Mouse (Mus musculus) adrenal gland, adult 8-10 months (tissue): ENCODE measurements at regions not wholly inside any gene's neighbourhood (a gene's known extent, or its start where the extent isn't known, plus 50 kb on each side); places are given as distances from the start of the nearest gene placed in this dataset.

ENCODE experiments used
- DNase-seq: peaks from one replicate; pipeline ENCODE4 v3.0.0; 2022

DNA sequence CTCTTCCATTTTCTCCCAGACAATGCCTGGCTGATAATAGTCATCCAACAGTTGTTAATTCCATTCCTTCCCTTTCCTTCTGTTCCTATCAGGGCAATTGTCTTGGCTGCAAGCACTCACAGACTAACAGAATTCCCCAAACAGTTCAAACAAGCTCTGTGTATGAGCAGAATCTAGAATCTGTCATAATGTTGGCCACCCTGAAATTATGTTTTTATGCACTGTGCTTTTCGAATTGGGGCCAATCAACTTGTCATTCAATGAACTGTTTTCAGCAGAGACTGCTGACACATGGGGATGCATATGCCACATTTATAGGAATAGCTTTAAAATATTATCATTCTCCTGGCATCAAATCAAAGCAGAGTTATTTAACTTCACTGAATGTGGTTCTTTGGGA, 235.8 kb upstream of the Tmtc4 start:
- DNase-seq, result no peak

DNA sequence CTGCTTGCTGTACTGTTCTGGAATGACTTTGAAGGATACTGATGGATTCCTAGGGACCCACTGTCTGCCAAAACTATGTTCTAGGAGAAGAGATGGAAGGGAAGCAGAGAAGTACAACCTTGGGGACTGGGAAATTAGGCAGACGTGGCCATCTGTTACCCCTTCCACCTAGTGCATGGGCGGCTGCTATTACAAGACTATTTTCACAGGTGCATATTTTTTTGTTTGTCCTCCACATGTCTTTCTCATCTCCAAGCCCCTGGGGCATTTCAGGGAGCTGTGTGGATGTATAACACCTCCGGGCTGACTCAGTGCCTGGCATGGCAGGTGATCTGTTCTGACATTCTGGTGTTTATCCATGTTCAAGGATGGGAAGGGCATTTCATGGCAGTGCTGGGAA, 226.4 kb upstream of the Tmtc4 start:
- no peak for DNase-seq

DNA sequence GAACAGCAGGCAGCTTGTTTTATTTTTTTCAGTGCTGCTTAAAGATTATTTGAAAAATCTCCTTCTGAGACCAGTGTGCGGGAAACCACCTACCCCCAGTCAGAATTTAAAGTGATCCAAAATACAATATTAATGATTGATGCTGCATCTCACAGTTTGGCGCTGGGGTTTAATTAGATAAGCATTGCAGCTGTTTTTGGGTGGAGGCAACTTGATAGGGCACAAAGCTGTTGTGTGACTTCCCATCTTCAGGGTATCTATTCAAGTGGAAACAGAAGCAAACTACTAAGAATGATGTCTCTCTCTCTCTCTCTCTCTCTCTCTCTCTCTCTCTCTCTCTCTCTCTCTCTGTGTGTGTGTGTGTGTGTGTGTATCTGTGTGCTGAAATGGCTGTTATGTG, 219.0 kb upstream of the Tmtc4 start:
- DNase-seq, result no peak

GRCm38 (mm10) chr14:123202313-123202712, 218.5 kb upstream of the Tmtc4 start:
- DNase-seq, result no peak

- DNase-seq, result no peak
Measured at GRCm38 (mm10) chr14:123201426-123202274, 217.8 kb upstream of the Tmtc4 start.

DNA sequence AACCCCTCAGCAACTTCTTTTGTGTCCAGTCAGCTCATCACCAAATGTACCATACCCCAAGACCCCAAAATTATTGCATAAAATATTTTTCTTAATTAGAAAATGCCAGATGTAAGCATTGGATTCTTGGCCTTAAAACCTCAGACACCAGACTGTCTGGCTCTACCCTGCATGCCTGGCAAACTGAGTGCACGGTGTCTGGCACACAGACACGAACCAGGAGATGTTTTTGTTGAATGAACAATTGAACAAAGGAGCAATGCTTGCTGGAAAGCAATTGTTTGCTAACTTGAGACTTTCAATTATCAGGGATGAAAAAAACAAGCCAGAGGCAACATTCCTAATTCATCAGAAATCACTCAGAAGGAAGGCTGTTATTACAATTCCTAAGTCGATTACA, 215.3 kb upstream of the Tmtc4 start:
- DNase-seq, result no peak

GRCm38 (mm10) chr14:123192574-123192973, 208.7 kb upstream of the Tmtc4 start:
- DNase-seq, result no peak

GRCm38 (mm10) chr14:123190729-123191128, 206.9 kb upstream of the Tmtc4 start:
- DNase-seq, result no peak

DNA sequence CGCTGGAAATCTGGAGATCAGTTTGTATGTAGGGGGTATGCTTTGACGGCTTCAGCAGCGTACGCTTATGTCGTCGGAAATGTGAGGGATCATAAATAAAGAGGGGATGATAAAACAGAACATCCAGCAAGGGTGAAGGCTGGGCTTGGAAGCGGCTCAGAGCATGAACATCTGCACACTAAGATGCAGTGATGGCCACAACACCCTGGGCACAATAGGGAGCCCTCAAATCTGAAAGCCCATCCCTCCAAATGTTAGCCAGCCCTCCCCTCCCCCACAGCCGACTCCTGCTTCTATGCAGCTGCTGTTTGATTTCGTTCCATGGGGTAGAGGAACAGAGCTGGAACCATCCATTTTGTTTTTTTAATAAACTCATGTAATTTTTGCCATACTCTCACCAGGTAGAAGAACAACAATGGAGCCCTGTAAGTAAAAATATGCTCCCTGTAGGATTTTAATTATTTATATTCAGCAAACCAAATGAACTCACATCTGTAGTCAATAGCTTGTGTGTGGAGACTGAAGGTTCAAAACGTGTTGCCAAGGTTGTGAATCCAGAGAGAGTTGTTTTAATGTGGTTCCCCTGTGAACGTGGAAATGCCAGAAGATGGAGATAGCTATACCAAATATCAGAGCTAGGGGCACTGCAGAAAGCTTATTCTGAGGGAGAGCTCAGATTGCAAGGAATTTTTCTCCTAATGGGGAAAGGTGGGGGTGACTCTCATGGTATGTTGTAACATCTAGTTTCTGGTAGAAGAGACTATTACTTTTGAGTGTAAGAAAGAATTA, 203.6 kb upstream of the Tmtc4 start:
- no peak for DNase-seq

DNA sequence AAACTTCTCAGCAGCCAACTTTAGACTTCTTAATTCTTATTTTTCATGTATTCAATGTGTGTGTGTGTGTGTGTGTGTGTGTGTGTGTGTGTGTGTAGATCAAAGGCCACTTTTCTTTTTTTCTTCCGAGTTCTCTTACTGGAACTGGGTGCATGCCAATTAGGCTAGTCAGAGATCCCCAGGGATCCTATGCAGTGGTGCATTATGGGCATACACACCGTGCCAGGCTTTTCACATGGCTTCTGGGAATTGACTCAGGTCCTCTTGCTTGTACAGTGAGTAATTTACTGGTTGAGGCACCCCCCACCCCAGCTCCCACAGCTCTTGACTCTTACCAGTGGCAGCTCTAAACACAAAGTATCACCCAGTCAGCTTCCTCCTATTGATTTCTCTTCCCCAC, 189.3 kb upstream of the Tmtc4 start:
- DNase-seq, result peak; percentile 28

- no peak for DNase-seq
Measured at GRCm38 (mm10) chr14:123171865-123172264, 188.0 kb upstream of the Tmtc4 start.

GRCm38 (mm10) chr14:123163842-123164241, 180.0 kb upstream of the Tmtc4 start:
- no peak for DNase-seq

- DNase-seq, result no peak
Measured at GRCm38 (mm10) chr14:123143489-123144046, 159.7 kb upstream of the Tmtc4 start.

GRCm38 (mm10) chr14:123138743-123139705, 155.2 kb upstream of the Tmtc4 start:
- no peak for DNase-seq

DNA sequence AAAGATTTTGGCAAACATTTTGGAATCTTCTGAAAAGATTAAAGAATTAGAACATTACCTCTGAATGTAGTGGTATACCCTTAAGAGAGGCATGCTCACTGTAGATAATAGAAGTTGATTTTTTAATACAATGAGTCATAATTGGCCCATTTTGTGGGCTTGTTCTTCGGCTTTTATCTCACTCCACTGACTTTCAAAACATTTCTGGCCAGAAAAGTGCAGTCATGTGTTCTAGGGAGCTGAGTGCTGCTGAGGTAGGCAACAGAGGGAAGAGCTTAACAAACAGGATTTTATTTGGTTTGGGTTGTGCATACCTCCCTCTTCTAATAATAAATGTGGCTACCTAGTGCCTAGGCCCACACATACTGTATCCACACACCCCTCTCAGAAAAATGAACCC, 150.1 kb upstream of the Tmtc4 start:
- no peak for DNase-seq

DNA sequence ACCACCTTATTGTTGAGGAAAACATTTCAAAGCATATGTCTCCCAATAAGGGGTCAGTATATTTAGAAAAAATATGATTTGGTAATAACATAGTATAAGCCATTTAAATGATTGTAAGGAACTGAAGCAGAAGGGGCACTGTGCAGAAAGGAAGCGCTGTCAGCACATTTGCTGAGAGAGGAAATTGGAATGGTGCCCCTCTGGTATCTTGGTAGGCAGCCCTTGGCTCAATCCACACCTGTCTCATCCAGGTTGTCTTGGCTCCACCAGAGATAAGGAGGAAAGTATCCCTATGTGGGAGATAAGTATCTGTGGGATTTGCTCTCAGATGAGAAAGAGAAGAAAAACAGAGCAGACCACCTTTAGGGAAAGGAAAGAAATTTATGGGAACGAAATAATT, 136.5 kb upstream of the Tmtc4 start:
- no peak for DNase-seq

DNA sequence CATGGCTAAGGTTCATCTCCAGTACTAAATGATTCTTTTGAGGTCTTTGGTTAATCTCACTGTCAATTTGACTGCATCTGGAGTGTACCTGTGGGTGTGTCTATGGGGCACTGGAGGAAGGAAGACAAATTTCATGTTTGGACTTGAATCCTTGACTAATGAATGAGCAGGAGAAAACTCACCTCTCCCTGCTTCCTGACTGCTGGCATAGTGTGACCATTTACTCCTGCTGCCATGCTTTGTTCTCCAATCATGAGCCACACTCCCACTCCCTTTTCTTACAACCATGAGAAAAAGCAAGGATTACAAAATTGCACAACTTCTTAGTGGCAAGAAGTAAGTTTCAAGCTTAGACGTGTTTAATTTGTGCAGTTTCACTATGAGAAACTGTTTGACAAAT, 132.5 kb upstream of the Tmtc4 start:
- no peak for DNase-seq

- no peak for DNase-seq
Measured at GRCm38 (mm10) chr14:123110533-123110932, 126.7 kb upstream of the Tmtc4 start.

- no peak for DNase-seq
Measured at GRCm38 (mm10) chr14:123100371-123100770, 116.5 kb upstream of the Tmtc4 start.

GRCm38 (mm10) chr14:123096086-123096485, 112.3 kb upstream of the Tmtc4 start:
- no peak for DNase-seq

- DNase-seq, result no peak
Measured at GRCm38 (mm10) chr14:123082065-123082464, 98.2 kb upstream of the Tmtc4 start.

GRCm38 (mm10) chr14:123081016-123081714, 97.3 kb upstream of the Tmtc4 start:
- no peak for DNase-seq
